Mouse (Mus musculus) ovary, adult 18-20 months (tissue): ENCODE data around the gene Mamdc4.

ENCODE experiments used
- DNase-seq: peaks from one replicate; pipeline ENCODE4 v3.0.0; 2022; ENCODE audit warnings: low spot score, mixed read lengths

The Mamdc4 gene

DNA sequence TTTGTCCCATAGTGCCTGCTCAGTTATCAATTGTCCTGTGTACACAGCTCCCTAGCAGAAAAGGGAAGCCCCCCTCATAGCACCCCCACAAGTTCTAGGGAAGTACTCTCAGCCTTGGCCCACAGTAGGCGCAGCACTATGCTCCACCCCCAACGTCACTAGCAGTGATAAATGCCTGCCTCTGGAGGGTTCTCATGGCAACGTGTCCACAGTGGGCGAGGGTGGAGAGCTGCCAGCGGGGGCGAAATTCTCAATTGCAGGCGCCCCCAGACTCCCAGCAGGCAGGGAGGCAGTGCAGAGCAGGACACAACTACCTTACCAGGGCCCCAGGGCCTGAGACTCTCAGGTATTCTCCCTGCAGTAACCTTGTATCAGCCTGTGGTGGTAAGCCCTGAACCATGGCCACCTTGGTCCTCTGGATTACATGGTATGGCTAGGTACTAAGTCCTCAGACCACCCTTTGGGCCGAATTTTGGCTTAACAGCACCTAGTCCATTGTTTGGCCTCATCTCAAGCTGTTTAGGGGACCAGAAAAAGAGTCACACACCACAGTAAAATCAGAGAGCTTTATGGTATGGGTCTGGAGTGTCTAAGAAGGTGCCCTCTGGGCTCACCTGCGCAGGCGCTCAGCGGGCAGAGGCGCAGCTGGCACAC, 7.9 kb upstream of the Mamdc4 start:
- DNase-seq = no peak

DNA sequence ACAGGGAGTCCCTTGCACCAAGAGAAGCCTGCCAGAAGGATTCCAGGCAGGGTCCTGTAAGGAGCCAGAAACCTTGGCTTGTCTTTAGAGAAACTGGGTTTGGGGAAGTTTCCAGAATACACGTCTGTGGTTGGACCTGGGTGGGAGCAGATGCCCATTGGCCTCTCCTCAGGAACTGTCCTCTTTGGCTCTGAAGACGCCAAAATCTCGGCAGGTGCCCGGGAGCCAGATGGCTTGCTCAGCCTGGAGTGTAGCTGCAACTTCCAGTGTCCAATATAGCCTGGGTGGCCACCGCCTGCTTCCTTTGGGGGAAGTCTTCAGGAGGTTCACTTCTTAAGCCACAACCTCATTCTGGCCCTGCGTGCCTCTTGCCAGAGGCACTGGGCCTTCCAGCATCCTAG, 7.3 kb upstream of the Mamdc4 start:
- no peak for DNase-seq

DNA sequence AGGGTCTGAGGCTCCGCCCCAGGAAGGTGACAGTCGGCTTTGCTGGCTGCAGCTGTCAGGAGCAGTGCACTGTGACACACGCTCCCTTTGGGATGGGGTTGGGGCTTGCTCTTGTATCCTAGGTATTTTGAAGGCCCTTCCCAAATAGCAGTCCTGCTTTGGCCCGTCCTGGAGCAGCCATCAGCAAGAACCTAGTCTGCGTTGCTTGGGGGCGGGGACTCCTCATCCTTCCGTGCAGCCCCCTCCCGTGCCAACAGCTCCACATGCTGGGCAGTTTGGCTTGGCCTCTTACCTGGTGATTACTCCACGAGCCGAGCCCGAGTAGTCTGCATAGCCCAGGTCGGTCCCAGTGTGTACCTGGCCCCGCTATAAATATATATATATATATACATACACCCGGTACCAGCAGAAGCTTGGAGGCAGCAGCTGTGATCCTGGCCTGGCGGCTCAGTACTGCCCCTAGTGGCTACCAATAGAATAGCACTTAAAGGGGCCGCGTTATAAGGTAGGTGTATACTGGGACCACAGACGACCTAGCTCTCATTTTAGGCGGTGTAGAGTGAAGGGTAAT, 6.7 kb upstream of the Mamdc4 start, which contains the start of gene Ajm1:
TSS of gene Ajm1 (minus strand) at position 464 of the 571 bp plus-strand sequence.
- no peak for DNase-seq

DNA sequence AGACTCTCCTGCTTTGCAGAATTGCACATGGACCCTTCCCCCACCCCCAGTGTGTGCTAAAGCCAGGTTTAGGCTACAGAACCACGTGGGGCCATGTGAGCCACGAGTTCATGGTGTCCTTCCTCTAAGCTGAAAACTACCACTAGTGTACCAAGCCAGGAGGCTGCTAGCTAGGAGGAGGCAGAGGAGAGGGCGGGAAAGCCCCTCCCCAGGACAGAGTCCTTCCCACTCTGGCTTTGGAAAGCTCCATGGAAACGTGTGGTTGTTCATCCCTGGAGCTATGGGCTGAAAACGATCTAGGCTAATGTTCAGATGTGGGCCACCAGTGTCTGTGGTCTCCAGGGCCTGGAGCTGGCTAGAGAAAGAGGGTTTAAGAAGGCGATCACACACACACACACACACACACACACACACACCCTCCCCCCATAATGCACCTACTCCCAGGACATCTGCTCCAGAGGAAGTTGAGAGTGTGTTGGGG, 6.0 kb upstream of the Mamdc4 start:
- DNase-seq = no peak

DNA sequence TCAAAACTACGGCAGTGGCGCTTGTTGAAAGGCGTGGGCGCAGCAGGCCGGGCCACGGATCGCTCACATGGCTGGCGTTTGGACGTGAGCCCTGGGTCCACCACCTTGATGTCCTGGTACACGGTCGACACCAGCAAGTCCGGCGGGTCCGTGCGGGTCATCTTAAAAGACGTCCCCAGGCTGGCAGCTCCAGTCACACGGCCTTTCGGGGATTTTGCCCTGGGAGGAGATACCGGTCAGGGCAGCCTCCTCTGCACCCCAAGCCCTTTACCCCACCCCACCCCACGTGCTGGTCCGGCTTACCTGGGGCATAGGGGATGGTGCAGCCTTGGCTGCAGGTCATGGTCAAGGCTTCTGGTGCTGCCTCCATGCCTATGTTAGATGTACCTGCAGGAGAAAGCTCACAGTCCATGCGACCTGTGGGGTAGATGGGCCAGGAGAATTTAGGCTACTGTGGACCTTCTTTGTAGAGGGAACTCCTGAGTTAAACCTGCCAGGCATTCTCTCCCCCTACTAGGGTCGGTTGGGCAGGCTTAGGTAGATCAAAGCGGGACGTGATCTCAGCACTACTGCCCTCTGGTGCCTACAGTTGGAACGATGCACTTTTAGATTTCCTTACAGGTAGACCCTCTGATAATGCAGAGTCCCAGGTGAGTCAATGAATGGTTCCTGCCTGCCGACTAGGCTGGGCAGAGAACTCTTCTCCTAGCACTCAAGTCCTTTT, 5.3 kb upstream of the Mamdc4 start:
- DNase-seq = no peak

DNA sequence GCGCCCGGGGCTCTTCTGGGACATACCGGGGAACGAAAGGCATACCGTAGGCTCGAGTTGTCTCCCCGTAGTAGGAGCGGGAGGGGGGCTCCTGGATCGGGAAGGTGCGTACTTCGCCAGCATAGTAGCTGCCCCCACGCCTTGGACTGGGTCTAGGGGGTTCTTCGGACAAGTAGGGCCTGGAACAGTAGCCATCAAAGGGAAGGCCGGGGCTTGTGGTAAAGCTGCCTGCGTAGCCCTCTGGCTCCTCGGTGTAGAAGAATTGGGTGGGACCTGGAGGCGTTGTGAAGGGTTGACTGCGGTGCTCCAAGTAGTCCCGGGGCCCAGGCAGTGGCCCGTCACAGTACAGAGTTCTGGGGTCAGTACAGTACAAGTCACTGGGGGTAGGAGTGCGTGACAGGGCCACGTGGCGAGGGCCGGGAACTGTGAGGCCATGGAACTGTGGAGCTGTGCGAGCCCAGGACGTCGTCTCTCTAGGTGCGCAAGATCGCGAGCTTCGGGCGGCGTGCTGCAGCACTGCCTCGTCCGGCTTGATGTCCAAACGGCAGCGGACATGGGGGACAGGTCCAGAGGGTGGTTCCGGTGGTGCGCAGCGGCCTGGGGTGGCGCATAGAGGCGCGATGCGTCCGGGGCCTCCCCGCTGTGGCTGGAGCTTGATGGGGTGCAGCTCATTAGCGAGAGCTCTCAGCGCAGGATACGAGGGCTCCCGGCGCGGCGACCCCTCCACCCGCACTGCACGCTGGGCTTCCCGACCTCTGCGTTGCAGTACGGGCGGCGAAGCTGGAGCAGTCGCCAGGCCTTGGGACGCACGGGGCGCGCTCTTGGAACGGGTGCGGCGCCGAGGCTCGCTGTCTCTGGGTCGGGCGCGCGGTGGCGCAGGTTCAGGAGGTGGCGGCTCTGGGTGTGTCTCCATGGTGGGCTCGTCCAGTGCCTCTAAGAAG, 4.4 kb upstream of the Mamdc4 start:
- no peak for DNase-seq

DNA sequence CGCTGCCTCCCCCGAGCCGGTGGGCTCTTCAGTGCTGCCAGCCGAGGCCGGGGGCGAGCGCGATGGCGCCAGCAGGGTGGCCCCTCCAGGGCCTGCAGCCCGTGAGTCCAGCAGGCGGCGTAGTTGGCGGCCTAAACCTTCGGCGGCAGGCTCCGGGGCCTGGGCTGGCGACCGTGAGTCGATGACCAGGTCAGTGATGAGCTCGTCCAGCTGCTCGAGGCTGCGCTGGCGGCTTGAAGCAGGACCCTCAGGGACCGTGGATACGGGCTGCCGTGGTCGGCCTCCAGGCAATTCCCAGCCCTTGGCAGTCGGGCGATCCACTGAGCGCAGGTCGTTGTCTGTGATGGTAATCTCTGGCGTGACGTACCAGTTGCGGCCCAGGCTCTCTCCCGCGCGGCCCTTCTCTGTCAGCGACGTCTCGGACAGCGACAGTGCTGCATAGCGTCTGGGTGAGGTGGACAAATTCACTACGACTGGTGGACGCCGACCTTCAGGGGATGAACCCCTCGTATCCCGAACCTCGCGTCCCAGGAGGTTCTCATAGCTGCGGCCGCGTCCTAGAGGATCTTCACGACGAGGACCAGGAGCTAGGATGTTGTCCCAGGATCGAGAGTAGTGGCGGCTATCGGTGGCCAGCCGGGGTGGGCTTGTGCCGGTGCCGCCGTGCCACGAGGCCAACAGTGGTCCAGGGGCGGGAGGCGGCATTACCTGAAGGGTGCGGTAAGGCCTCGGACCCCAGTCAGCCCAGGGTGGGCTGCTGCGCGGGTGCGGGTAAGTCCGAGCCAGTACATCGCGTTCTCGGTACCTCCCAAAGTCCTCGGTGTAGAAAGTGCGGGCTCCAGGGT, 3.5 kb upstream of the Mamdc4 start:
- DNase-seq = no peak

DNA sequence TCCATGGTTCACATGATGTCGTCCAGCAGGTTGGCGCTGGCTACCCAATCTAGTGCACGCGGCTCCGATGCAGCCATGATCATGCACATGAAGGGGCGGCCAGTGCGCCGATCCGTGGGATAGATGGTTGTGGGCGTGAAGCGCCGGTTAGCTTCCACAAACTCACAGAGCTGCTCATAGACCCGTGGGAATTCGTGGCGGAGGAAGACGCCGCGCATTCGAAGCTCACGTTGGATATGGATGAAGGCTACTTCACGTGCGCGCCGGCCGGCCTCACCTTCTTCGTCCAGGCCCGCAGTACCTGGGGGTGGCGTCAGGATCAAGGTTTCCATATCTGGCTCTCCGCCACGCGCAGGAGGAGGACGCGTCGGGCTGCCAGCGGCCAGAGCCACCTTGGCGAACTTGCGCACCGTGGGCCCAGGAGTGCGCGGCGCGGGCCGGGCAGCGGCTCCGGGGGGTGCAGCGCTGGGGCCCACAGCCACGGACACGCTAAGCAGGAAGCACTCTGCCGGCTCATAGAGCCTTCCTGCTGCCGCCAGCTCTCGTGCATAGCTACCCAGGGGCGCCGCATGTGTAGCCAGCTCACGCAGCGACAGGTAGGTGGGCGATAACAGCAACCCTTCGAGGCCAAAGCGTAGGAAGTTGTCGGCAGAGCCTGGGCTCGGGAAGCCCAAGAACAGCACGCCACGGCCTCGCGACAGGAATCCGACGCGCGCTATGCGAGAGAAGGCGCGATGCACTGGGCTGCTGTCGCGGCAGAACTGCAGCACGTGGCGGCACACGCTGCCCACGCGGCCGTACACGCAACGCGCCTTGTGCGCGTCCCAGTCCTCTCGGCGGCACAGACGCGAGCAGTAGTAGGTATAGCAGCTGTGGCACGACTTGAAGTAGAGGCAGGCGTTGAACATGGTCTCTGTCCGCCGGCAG, 2.6 kb upstream of the Mamdc4 start:
- no peak for DNase-seq

DNA sequence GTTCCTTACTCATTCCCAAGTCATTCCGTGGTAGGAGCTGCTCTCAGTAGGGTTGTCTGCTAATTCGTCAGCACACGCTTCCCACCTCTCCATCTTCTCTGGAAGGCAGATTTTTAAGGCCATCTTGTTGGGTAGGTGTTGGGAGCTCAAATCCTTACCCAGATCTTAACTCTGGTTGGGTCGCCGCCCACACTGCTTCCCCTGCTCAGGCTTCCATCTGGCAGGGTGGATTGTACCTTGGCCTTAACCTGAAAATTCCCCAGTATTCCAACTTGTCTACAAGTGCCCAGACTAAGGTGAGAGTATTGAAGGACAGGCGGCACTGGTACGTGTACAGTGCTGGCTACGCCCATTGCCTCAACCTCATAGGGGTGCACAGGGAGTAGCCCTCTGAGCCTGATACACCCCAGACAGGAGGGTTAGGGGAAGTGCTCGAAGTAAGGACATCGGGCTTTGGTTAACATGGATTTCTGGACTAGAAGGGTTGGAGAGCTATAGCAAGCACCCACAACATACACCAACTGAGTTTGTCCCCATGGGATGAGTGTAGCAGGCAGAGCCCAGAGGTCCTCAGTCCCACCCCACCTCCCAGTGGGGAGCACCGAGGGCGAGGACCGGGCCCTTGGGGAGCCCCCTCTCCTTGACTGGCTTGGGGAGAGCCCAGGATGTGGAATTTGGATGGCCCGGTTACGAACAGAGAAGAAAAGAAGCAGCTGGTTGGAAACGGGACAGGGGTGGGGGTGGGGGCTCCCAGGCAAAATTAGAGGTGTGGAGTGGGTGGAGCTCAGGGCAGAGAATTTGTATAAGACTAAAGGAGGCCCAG, 1.6 kb upstream of the Mamdc4 start:
- no peak for DNase-seq

DNA sequence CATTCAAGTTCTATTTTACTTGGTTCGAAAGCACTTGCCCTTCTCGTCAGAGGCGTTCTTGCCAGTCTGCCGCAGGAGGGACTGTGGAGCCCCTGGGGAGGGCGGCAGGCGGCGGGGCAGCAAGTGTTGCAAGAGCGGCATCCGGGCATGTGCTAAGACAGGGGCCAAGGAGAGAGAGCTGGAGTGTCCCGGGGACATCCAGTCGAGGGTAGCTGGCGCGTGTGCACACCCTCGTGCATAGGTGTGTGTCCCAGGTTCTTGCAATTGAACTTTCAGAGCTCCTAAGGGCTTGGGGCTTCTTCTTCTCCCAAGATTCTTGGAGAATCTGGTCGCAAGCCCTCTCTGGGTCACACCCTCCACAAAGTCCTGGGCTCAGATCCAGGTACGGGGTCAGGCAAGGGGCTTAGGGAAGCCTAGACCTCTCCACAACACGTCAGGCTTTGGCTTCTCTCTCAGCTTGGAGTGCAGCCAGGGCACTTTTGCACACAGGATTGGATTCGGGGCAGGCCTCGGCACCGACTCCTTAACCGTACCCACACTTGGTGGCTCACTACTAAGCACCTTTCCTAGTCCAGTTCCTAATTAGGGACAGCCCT, 885 bp upstream of the Mamdc4 start:
- no peak for DNase-seq

DNA sequence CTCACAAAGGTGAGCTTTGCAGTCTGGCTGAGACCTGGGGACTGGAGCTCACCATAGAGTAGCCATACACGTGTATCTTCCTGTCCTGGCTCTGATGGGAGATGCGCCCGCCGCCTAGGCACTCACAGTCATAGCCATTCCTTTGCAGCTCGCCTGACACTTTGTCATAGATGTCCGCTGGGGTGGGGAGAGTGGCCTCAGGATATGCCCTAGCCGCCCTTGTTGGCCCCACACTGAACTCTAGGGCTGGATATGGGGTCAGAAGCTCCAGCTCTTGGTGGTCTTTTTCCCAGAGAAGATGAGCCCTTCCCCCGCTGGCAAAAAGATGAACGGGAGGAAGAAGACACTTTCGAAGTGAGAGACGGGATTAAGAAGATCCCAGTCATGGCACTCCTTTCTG, 509 bp downstream of the Mamdc4 start:
- no peak for DNase-seq

DNA sequence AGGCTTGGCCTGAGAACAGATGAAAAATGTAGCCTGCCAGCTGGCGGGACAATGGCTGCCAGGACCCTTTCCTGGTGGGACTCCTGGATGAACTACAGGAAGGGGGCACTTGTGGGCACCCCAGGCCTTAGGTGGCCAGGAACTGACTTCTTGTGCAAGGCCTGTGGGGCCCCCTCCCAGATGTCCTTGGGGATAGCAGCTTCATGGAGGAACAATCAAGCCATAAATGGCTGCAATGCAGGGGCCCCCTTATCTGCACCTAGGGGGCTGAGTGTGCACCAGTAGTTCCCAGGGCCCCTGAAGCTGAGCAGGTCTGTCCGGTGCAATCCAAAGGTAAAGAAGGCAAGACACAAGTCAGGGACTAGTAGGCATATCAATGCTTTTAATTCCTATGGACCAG, 1.6 kb downstream of the Mamdc4 start:
- DNase-seq = no peak

DNA sequence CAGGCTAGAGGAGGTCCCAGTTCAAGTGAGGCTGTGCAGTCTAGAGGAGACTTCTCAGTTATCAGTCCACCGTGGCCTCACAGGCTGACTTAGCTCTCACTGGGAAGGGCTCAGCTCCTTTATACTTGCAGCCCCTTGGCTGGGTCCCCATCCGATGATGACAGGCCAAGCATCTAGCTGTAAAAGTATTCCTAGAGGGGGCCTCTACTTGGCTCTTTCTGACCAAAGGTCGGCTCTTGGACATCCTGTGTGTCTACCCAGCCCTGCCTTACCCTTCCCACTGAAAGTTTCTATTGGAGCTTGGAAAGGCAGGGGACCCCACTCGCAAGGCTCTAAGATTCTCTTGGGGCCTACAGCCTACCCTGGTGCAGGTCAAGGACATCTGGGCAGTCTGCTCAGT, 3.4 kb downstream of the Mamdc4 start:
- DNase-seq = no peak

DNA sequence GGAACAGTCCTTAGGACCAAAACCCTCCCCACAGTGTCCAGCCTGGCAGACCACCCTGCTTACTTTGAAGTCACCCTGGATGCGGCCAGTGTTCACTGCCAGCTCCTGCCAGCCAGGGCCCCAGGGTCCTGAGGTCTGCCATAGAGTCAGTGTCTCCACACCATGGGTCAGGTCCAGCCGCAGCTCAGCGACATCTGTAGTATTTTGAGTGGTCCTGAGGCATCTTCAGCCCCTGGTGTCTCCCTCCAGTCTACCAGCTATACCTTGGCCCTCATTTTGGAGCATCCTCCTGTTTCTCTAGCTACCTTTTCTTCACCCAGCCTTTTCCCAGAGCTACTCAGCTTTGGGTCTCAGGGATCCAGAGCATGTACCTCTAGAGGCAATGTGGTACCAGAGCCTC, 5.3 kb downstream of the Mamdc4 start:
- DNase-seq = no peak

DNA sequence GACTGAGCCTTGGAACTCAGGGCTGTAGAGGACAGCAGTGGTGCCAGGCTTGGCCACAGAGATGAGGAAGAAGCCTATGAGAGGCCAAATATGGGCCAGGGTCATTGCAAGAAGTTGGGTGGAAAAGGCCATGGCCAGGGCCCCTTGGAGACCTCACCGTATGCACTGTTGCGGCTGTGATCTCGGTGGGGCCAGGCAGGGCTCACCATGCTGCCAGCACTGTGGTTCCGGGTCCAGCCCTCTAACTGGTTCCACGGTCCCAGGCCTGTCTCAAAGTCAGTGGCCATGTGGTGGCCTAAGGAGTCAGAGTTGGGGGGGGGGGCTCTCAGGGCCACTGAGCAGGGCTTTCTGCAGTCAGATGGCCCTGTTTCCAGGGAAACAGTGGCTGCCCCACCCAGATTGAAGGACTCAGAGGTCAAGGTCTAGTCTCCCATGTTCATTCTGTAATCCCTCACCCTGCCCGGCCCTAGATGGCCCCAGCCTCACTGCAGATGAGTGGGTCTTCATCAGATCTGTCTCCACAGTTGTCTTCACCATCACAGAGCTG, 6.1 kb downstream of the Mamdc4 start:
- DNase-seq = no peak

DNA sequence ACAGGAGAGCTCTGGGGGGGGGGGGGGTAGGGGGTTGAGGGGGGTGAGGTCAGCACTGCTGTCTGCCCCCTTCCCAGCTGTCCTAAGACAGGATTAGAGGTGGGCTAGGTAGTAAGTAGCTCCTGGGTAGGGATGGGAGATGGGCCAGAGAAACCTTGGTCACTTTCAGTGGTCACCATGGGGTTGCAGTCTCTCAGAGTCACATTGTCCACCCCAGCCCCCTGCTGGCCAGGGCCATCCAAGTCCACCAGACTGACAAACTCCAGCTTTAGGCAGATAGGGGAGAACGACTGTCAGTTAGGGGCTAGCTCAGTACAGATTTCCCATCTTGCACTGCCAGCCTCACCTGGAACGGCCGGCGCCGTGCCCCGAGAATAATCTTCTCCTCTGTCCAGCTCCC, 8.1 kb downstream of the Mamdc4 start:
- DNase-seq = no peak

DNA sequence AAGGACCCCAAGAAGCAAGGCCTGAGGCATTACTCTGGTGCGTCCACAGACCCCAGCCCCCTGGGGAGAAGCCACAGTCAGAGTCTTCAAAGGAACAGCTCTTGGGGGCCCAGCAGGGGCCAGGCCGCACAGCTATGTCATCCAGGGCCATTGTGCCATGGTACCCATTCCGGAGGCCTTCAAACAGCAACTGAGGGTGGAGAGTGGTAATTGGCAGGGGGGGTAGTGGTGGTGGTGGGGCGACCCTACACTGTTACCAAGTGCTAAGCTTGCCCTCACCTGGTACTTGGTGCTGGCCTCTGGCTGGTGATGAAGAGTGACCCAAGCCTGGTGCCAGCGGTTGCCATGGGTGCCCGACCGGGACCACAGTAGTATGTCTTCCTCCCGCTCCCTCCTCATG, 8.9 kb downstream of the Mamdc4 start:
- DNase-seq = no peak

DNA sequence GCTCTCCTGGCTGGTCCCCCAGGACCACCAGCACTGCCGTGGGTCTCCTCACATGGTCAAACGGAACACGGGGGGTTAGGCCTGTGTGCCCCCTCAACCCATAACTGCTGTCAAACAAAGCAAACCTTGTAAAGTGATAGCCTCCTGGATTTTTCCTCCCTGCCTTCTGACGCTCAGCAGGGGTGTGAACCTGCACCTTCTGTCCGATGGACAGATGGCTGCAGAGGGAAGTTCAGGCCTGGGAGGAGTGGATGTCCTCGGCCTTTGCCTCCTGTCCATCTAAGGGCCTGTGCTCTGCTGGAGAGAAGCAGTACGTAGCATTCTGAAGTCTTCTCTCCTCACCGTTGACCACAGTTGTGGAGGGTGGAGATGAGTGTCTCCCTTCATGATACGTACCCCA, 12.7 kb downstream of the Mamdc4 start:
- DNase-seq = no peak

DNA sequence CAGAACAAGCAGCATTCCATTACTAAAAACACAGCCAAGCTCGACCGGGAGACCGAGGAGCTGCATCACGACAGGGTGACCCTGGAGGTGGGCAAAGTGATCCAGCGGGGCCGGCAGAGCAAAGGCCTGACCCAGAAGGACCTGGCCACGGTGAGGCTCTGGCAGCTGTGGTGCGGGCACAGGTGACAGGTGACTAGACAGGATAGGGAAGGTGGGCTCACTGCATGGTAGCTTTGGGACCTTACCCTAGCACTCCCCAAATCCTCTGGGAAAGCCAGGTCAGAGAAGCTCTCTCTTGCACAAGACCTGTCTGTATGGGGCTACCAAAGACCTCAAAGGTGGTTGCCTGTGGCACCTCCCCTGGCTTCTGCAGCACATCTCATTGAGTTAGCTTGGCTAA, 14.1 kb downstream of the Mamdc4 start:
- no peak for DNase-seq
